Mouse (Mus musculus) neural tube, embryonic 14.5 days (tissue): ENCODE data around the gene 1500011B03Rik. TPM values are rescaled to one million over a fixed set of nuclear protein-coding genes. Genes with fewer than 3 reads are reported as not detected.
"Not testable (repeated sequence)": the region's sequence is repeated elsewhere in the genome, so short reads cannot be mapped to it uniquely, and the experiment has no call there.

Experiments
- ATAC-seq: fragments of 200-750 bp; cut with Nextera tagmentation; 2 replicates; pipeline ENCODE4 v1.8.0; 2017; ENCODE audit warnings: low read depth, mild to moderate bottlenecking, moderate TSS enrichment, moderate library complexity
- H3K27ac ChIP-seq: fragments of 300-500 bp; sonication (generic); 2 replicates; pipeline ENCODE4 v1.5.1; 2014; ENCODE audit warnings: low read depth, mild to moderate bottlenecking, control low read depth, low read length, moderate library complexity, mixed read lengths
- H3K27me3 ChIP-seq: fragments of 300-500 bp; sonication (generic); 2 replicates; pipeline ENCODE4 v1.6.1; 2014; ENCODE audit warnings: low read length; ENCODE audit not compliant: control insufficient read depth, insufficient read depth
- H3K36me3 ChIP-seq: fragments of 300-500 bp; sonication (generic); 2 replicates; pipeline ENCODE4 v1.6.1; 2014; ENCODE audit warnings: low read length, mixed read lengths; ENCODE audit not compliant: control insufficient read depth, insufficient read depth
- H3K4me1 ChIP-seq: fragments of 300-500 bp; sonication (generic); 2 replicates; pipeline ENCODE4 v1.6.1; 2014; ENCODE audit warnings: low read length; ENCODE audit not compliant: control insufficient read depth, insufficient read depth
- H3K4me2 ChIP-seq: fragments of 300-500 bp; sonication (generic); 2 replicates; pipeline ENCODE4 v1.6.1; 2014; ENCODE audit warnings: mild to moderate bottlenecking, low read depth, low read length, control low read depth
- H3K4me3 ChIP-seq: fragments of 300-500 bp; sonication (generic); 2 replicates; pipeline ENCODE4 v1.5.1; 2014; ENCODE audit warnings: low read depth, low read length, control low read depth, mixed read lengths
- H3K9ac ChIP-seq: fragments of 300-500 bp; sonication (generic); replicated peaks from 2 replicates; pipeline ENCODE4 v1.6.1; 2014; ENCODE audit warnings: low read depth, mild to moderate bottlenecking, control low read depth, low read length, mixed read lengths
- H3K9me3 ChIP-seq: fragments of 300-500 bp; sonication (generic); 2 replicates; pipeline ENCODE4 v1.6.1; 2016; ENCODE audit warnings: low read length; ENCODE audit not compliant: control insufficient read depth
- WGBS: fragments of 180-500 bp; shearing (Covaris S2); extraction: QIAGEN DNeasy Blood & Tissue Kit; methylation state at CpG from one replicate; pipeline ENCODE4 v1.1.7; 2014; 5-methylcytosine and 5-hydroxymethylcytosine counted together
- polyA plus RNA-seq: library from polyadenylated mRNA; unstranded; fragments of >200 nt; fragmentation: Nextera tagmentation; extraction: Ambion mirVana; gene quantifications from 2 replicates; pipeline ENCODE4 v1.2.1, GENCODE M21; 2014

Gene 1500011B03Rik
- 298 and 351 TPM in 2 replicates for polyA plus RNA-seq

DNA sequence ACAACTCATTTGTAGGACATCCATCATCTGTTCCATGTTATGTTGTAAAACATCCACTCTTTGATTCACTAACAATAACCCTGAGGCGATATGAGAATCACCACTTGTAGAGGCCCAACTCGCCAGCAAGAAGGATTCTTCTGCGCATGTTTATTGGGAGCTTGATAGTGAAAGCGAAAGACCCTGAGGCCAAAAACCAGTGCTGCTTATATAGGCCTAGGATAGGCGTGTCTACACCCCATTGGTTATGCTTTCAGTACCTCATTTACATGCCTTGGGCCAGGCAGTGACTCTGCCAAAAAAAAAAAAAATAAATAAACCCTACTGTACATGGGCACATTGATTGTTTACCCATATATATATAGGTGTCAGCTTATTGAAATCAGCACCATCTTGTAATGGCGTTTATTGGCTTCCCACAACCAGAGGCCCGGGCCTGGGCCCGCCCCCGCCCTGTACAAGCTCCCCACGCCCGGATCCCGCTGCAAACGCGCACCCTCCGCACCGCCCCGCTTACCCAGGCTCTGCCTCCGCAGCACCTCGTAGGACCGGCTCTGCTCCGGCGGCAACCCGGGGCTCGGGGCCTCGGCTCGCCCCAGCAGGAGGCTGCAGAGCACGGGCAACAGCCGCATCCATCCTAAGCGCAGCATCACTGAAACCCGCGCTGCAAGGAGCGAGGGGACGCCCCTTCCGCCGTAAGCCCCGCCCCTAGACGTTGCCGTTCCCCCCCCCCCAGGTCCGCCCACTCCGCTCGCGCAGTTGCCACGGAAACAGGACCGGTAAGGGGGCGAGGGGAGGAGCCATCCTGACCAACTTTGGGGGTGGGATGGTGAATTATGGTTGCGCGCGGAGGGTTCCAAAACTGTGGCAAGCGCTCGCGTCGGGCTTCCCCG, at the start of gene 1500011B03Rik:
Gene 1500011B03Rik, minus strand, starts transcription at position 673 of the 893 bp plus-strand sequence.
- Histone ChIP-seq H3K9me3 (no peaks in the 10 kb centered on the region), H3K27me3 (peaks cover 3% of the 10 kb centered on the region; the same call in 1 of the 2 replicates), H3K9ac (peak within 1 kb of the TSS; percentile 84), H3K36me3 (no peaks in the 10 kb centered on the region), H3K4me1 (peaks cover 3% of the 10 kb centered on the region; the same call in 1 of the 2 replicates), H3K27ac (peak within 1 kb of the TSS; percentile 78), H3K4me3 (peak within 1 kb of the TSS; percentile 67), H3K4me2 (peak within 1 kb of the TSS; percentile 53)
- WGBS: 6% methylated on average over 53 of the region's 53 CpGs
- peak; percentile 90 for ATAC-seq

DNA sequence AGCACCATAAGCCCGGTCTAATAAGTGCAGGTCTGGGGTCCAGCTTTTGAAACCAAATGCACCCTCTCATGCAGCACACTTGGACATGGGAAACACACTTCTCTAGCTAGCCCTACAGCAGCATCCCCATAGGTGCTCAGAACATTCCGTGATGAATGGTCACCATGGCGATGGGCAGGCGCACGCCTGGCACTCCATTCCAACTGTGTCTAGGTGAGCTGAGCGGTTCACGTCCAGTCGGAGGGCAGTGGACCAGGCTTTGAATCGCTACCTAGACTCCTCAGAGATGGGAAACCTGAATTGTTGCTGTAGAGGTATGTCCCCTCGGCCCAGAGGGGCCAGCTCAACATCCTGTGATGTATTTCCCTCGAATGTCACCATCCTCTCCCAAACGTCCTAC, 42.0 kb upstream of the 1500011B03Rik start:
- H3K4me3 ChIP-seq: no peak overlapping the region
- H3K9me3 ChIP-seq: peaks cover 3% of the 10 kb centered on the region; the same call in 1 of the 2 replicates
- no peak overlapping the region for H3K4me2 ChIP-seq
- 85% methylated on average over 12 of the region's 12 CpGs for WGBS
- H3K4me1 ChIP-seq: no peaks in the 10 kb centered on the region
- H3K9ac ChIP-seq: no peak overlapping the region
- no peak for ATAC-seq
- H3K27me3 ChIP-seq: no peaks in the 10 kb centered on the region
- H3K27ac ChIP-seq: no peak overlapping the region
- H3K36me3 ChIP-seq: no peaks in the 10 kb centered on the region

DNA sequence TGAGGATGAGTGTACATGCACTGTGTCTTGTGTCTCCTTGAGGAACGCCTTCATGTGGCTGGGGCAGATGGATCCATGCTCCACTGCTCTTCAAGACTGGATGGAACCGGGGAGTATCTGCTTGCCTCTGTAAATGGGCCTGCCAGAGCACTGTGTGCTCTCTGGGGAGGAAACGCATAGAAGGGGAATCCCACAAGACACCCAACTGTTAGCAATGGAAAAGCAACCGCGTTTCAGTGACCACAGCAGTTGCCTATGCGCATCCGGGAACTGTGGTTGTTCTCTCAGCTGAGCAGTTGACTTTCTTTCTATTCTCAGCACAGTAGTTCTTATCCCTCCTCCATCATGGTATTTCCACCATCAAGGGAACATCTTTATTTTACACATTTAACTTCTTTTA, 41.5 kb upstream of the 1500011B03Rik start:
- no peak for ATAC-seq
- WGBS: 78% methylated on average over 7 of the region's 7 CpGs
- H3K27ac ChIP-seq: no peak overlapping the region

DNA sequence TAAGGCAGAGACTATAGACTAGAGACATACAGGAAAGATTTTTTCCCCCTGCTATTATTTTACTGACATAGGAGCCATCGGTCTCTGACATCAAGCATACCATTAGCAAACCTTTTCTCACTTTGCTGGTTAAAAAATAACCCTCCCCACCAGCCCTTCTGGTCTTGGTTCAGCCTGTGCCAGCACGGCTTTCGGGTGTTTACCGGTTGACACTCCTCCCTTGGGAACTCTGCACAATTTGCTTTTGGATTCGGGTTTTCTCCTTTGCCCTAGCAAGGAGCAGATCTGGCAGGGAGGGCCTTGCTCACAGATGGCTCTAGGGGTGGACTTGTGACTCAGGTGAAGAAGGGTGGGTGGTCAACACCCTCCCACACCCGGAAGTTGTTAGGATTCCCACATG, 38.5 kb upstream of the 1500011B03Rik start:
- no peaks in the 10 kb centered on the region for H3K9me3 ChIP-seq
- H3K27me3 ChIP-seq: no peaks in the 10 kb centered on the region
- no peak for ATAC-seq
- no peak overlapping the region for H3K27ac ChIP-seq
- H3K4me1 ChIP-seq: no peaks in the 10 kb centered on the region
- WGBS: 83% methylated on average over 6 of the region's 6 CpGs
- no peaks in the 10 kb centered on the region for H3K36me3 ChIP-seq
- no peak overlapping the region for H3K4me3 ChIP-seq
- no peak overlapping the region for H3K9ac ChIP-seq
- H3K4me2 ChIP-seq: no peak overlapping the region

More for the DNA sequence above, 41.5 kb upstream of the 1500011B03Rik start:
- Histone ChIP-seq H3K4me1 (no peaks in the 10 kb centered on the region), H3K9me3 (peaks cover 3% of the 10 kb centered on the region; the same call in 1 of the 2 replicates), H3K4me2 (no peak overlapping the region), H3K27me3 (no peaks in the 10 kb centered on the region), H3K4me3 (no peak overlapping the region), H3K36me3 (no peaks in the 10 kb centered on the region), H3K9ac (no peak overlapping the region)

- ATAC-seq: no peak
- Histone ChIP-seq H3K4me3 (peak overlapping the region; percentile 20), H3K27me3 (no peaks in the 10 kb centered on the region), H3K27ac (no peak overlapping the region), H3K4me1 (no peaks in the 10 kb centered on the region), H3K9ac (peak overlapping the region; percentile 39), H3K9me3 (no peaks in the 10 kb centered on the region), H3K4me2 (peak overlapping the region; percentile 40), H3K36me3 (no peaks in the 10 kb centered on the region)
- WGBS: 8% methylated on average over 18 of the region's 18 CpGs
Observed at GRCm38 (mm10) chr5:114859253-114859652, 36.0 kb upstream of the 1500011B03Rik start.

GRCm38 (mm10) chr5:114858582-114858981, 35.3 kb upstream of the 1500011B03Rik start, which contains the start of gene Gm9936:
Gene Gm9936, minus strand, starts transcription at chr5:114858682.
- Histone ChIP-seq H3K9me3 (no peaks in the 10 kb centered on the region), H3K36me3 (no peaks in the 10 kb centered on the region), H3K9ac (peak within 1 kb of the TSS; percentile 39), H3K27ac (no peak within 1 kb of the TSS), H3K4me1 (no peaks in the 10 kb centered on the region), H3K4me2 (peak within 1 kb of the TSS; percentile 40), H3K27me3 (no peaks in the 10 kb centered on the region), H3K4me3 (peak within 1 kb of the TSS; percentile 20)
- ATAC-seq: no peak
- 88% methylated on average over 12 of the region's 12 CpGs for WGBS

- not testable (repeated sequence) for H3K4me2 ChIP-seq, H3K4me3 ChIP-seq, H3K36me3 ChIP-seq, H3K9me3 ChIP-seq, ATAC-seq, H3K9ac ChIP-seq, H3K27ac ChIP-seq, H3K27me3 ChIP-seq, H3K4me1 ChIP-seq
- 78% methylated on average over 3 of the region's 5 CpGs for WGBS
Observed at GRCm38 (mm10) chr5:114853364-114853763, 30.1 kb upstream of the 1500011B03Rik start, which contains the start of gene 4930519G04Rik. Gene 4930519G04Rik, plus strand, starts transcription at chr5:114853664.

GRCm38 (mm10) chr5:114851565-114852236, 28.4 kb upstream of the 1500011B03Rik start:
- Histone ChIP-seq H3K4me1 (no peaks in the 10 kb centered on the region), H3K9me3 (no peaks in the 10 kb centered on the region), H3K27me3 (no peaks in the 10 kb centered on the region), H3K4me3 (no peak overlapping the region), H3K36me3 (no peaks in the 10 kb centered on the region), H3K9ac (no peak overlapping the region), H3K4me2 (no peak overlapping the region), H3K27ac (no peak overlapping the region)
- no peak for ATAC-seq
- 87% methylated on average over 20 of the region's 20 CpGs for WGBS

DNA sequence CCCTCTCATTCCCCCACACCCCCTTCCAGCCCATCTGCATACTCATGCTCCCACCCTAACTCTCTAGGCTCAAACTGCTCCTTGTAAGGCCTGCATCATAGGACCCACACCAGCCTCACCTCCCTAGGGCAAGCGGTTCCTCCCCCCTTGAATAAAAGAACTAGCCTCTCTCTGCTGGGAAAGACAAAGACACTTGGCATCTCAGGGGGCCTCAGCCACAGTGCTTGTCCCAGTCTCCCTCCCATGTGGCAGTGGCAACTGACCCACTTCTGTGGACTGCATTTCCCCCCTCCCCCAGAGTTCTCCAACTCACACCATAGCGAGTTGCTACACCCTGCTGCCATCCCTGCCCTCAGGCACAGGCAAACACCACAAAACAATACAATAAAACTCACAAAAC, 21.1 kb upstream of the 1500011B03Rik start:
- not testable (repeated sequence) for H3K4me2 ChIP-seq, H3K27me3 ChIP-seq, H3K36me3 ChIP-seq, ATAC-seq, H3K27ac ChIP-seq, H3K9me3 ChIP-seq, H3K4me1 ChIP-seq, H3K4me3 ChIP-seq, H3K9ac ChIP-seq
- WGBS: 64% methylated on average over 2 of the region's 2 CpGs
